24 mouse cellular contexts compared by ENCODE assay signal in genomic region chr14:17751911-17752310, GRCm38 (mm10).
"Had no signal": no experiment of that assay in that cellular context is flagged by ENCODE, and none has a peak within 500 bp of the region (broad histone marks: within the 10 kb centered on the region; RNA-seq: fewer than 3 reads in every experiment).

No protein-coding gene starts in this region.

- H3K9ac ChIP-seq: heart, embryonic 13.5 days; heart, embryonic 15.5 days; hindbrain, embryonic 13.5 days; hindbrain, embryonic 15.5 days; limb, embryonic 13.5 days; limb, embryonic 15.5 days; liver, embryonic 12.5 days; liver, embryonic 14.5 days had no signal

- H3K36me3 ChIP-seq: heart, embryonic 13.5 days; heart, embryonic 15.5 days; hindbrain, embryonic 13.5 days; hindbrain, embryonic 15.5 days; limb, embryonic 13.5 days; limb, embryonic 15.5 days; liver, embryonic 12.5 days had no signal

- H3K9me3 ChIP-seq: heart, embryonic 13.5 days; heart, embryonic 15.5 days; hindbrain, embryonic 13.5 days; hindbrain, embryonic 15.5 days; limb, embryonic 13.5 days; limb, embryonic 15.5 days; liver, embryonic 12.5 days had no signal

- H3K4me3 ChIP-seq: heart, adult 2 months; heart, embryonic 13.5 days; heart, embryonic 15.5 days; hindbrain, embryonic 13.5 days; hindbrain, embryonic 15.5 days; left cerebral cortex, adult 2 months; limb, embryonic 13.5 days; limb, embryonic 15.5 days; liver, embryonic 12.5 days had no signal

- DNase-seq: gastrocnemius, postnatal 14 days; gastrocnemius, postnatal 36 days; heart, adult 11 months; heart, adult 2 months; heart, postnatal 14 days; heart, postnatal 36 days; kidney, adult 11 months; kidney, adult 2 months; kidney, postnatal 14 days; layer of hippocampus, adult 9-11 months; left cerebral cortex, postnatal 4 days; lung, adult 18-20 months had no signal

- H3K27me3 ChIP-seq: heart, embryonic 13.5 days; heart, embryonic 15.5 days; hindbrain, embryonic 13.5 days; hindbrain, embryonic 15.5 days; limb, embryonic 13.5 days; limb, embryonic 15.5 days; liver, embryonic 12.5 days had no signal

- H3K27ac ChIP-seq: heart, adult 2 months; heart, embryonic 13.5 days; heart, embryonic 15.5 days; hindbrain, embryonic 13.5 days; hindbrain, embryonic 15.5 days; kidney, postnatal 0 days; left cerebral cortex, adult 2 months; limb, embryonic 13.5 days; limb, embryonic 15.5 days; liver, embryonic 12.5 days; liver, embryonic 14.5 days had no signal

- H3K4me2 ChIP-seq: heart, embryonic 11.5 days; heart, embryonic 13.5 days; heart, embryonic 15.5 days; hindbrain, embryonic 13.5 days; hindbrain, embryonic 15.5 days; limb, embryonic 13.5 days; limb, embryonic 15.5 days; liver, embryonic 12.5 days had no signal

- ATAC-seq: intestine, embryonic 16.5 days; liver, embryonic 12.5 days had no signal

- H3K4me1 ChIP-seq: heart, embryonic 13.5 days; heart, embryonic 15.5 days; hindbrain, embryonic 13.5 days; hindbrain, embryonic 15.5 days; limb, embryonic 15.5 days; liver, embryonic 12.5 days had no signal
